Mouse (Mus musculus) heart, adult 2 months (tissue): ENCODE results near the gene Kif1a. TPM values are rescaled to one million over a fixed set of nuclear protein-coding genes. Genes with fewer than 3 reads are reported as not detected.

ENCODE experiments used
- DNase-seq, 2 experiments: peaks; one replicate each; pipeline ENCODE4 v3.0.0; 2021
- H3K27ac ChIP-seq: fragments of 200-600 bp; 2 replicates; pipeline ENCODE4 v1.8.1; 2022
- H3K27me3 ChIP-seq: fragments of 200-500 bp; 2 replicates; pipeline ENCODE4 v1.6.1; 2012; ENCODE audit warnings: mild to moderate bottlenecking, low read length, inconsistent platforms, mixed read lengths; ENCODE audit not compliant: control insufficient read depth, insufficient read depth
- H3K36me3 ChIP-seq: fragments of 200-500 bp; 2 replicates; pipeline ENCODE4 v1.6.1; 2012; ENCODE audit warnings: low read length, inconsistent platforms; ENCODE audit not compliant: control insufficient read depth, insufficient read depth
- H3K4me1 ChIP-seq: fragments of 200-500 bp; 2 replicates; pipeline ENCODE4 v1.6.1; 2011; ENCODE audit warnings: low read length; ENCODE audit not compliant: control insufficient read depth, insufficient read depth
- H3K4me3 ChIP-seq: fragments of 200-600 bp; 2 replicates; pipeline ENCODE4 v1.8.1; 2022
- H3K79me2 ChIP-seq: fragments of 200-500 bp; replicated peaks from 2 replicates; pipeline ENCODE4 v1.6.1; 2012; ENCODE audit warnings: mild to moderate bottlenecking, inconsistent platforms, low read length, moderate library complexity, mixed read lengths; ENCODE audit not compliant: control insufficient read depth, insufficient read depth
- H3K9ac ChIP-seq: fragments of 200-500 bp; 2 replicates; pipeline ENCODE4 v1.6.1; 2012; ENCODE audit warnings: low read depth, mild to moderate bottlenecking, control low read depth, inconsistent platforms, low read length, mixed read lengths
- CTCF ChIP-seq: fragments of 200-600 bp; IDR thresholded peaks from 2 replicates; pipeline ENCODE4 v1.8.1; 2022; ENCODE audit warnings: antibody characterized with exemption, mild to moderate bottlenecking, moderate library complexity
- EP300 ChIP-seq: fragments of 200-500 bp; IDR thresholded peaks from 2 replicates; pipeline ENCODE4 v1.6.1; 2011; ENCODE audit warnings: low read depth, low read length, control low read depth; ENCODE audit not compliant: insufficient read depth
- POLR2A ChIP-seq: fragments of 200-500 bp; IDR thresholded peaks from 2 replicates; pipeline ENCODE4 v1.6.1; 2011; ENCODE audit warnings: mild to moderate bottlenecking, low read depth, low read length, control low read depth; ENCODE audit not compliant: insufficient read depth
- WGBS: fragments of 180-500 bp; shearing (Covaris S2); methylation state at CpG from one replicate; pipeline ENCODE4 v1.1.7; 2018; 5-methylcytosine and 5-hydroxymethylcytosine counted together
- intact Hi-C: fragments of 180-260 bp; cut with DNase I; formaldehyde crosslinking; loops from one replicate; pipeline ENCODE4 v1.15.1; 2025
- polyA plus RNA-seq: library from polyadenylated mRNA; depleted of rRNA; stranded (reverse); fragments of >200 nt; gene quantifications from 2 replicates; pipeline ENCODE4 v1.2.3, GENCODE M21; 2012
- total RNA-seq, 2 experiments: library from RNA; stranded (reverse); gene quantifications; 2 replicates each; pipeline ENCODE4 v1.2.3; 2021

Kif1a gene
- total and polyA plus RNA-seq, 3 experiments: 1.2 to 2.0 (median 1.4) TPM

DNA sequence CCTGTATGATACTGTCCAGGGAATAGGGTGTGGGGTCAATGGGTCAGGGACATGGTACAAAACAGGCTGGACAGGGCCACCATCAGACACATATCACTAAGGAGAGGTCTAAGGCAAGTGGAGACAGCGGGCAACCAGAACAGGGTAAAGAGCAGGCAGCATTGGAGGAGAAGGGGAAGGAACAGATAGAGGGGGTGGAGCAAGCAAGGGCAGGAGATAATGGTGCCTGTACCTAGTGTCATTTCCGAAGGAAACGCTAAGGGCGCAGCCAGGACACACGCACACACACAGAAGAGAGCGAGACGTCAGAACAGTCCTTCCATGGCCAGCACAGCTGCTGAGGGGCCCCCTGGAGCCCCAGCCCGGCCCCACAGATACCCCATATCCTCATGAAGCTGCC, 75.2 kb downstream of the Kif1a start:
- Histone ChIP-seq H3K79me2 (no peaks in the 10 kb centered on the region), H3K27me3 (no peaks in the 10 kb centered on the region), H3K4me1 (no peaks in the 10 kb centered on the region), H3K4me3 (no peak overlapping the region), H3K9ac (no peak overlapping the region), H3K27ac (no peak overlapping the region), H3K36me3 (no peaks in the 10 kb centered on the region)
- DNase-seq: no peak
- no peak for TF ChIP-seq POLR2A
- no peak for TF ChIP-seq CTCF
- TF ChIP-seq EP300: no peak
- 77% methylated on average over 8 of the region's 8 CpGs for WGBS
- intact Hi-C loops: no loop called here

DNA sequence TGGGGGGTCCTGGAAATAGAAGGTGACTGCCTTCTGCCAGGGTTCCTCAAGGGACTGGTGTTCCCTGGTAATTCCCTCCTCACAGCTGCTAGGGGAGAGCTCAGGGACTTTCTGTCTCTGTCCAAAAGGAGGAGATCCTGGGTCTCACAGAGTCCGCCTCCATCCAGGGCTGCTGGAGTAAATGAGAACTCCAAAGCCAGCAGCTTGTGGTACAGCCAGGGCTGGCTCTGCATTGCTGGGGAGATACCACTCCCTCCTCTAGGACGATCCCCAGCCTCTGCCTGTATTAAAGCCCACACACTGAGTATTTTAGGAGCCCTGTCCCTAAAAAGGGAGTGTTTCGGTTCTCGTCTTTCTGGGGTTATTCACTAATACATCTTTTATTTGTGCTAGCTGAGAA, 81.1 kb downstream of the Kif1a start:
- 79% methylated on average over 4 of the region's 4 CpGs for WGBS
- intact Hi-C loops: no loop called here

DNA sequence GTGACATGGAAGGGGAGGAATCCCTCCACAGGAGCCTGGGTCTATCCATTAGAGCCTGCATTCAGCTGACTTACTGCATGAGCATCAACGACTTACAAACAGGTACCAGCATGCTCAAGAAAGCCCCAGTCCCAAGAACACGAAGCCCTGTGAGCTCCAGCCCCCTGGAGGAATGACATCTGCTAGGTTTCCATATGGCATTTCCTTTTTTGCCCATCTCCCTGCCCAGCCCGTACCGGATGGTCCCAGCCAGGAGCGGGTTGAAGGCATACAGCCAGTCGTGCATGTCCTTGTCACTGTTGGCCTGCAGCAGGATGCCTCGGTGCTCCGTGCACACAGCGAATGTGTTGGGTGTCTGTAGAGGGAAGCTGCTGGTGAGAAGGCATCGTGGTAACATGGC, 83.0 kb downstream of the Kif1a start:
- no peaks in the 10 kb centered on the region for H3K79me2 ChIP-seq
- no peak overlapping the region for H3K27ac ChIP-seq
- H3K36me3 ChIP-seq: no peaks in the 10 kb centered on the region
- intact Hi-C loops: no loop called here
- H3K9ac ChIP-seq: no peak overlapping the region
- TF ChIP-seq EP300 (no peak), POLR2A (no peak), CTCF (no peak)
- H3K27me3 ChIP-seq: no peaks in the 10 kb centered on the region
- 81% methylated on average over 10 of the region's 10 CpGs for WGBS
- no peaks in the 10 kb centered on the region for H3K4me1 ChIP-seq
- H3K4me3 ChIP-seq: no peak overlapping the region
- no peak for DNase-seq

More for the DNA sequence above, 81.1 kb downstream of the Kif1a start:
- no peak for TF ChIP-seq POLR2A
- TF ChIP-seq CTCF: no peak
- TF ChIP-seq EP300: no peak
- H3K27me3 ChIP-seq: no peaks in the 10 kb centered on the region
- H3K9ac ChIP-seq: no peak overlapping the region
- no peak overlapping the region for H3K27ac ChIP-seq
- no peak overlapping the region for H3K4me3 ChIP-seq
- no peaks in the 10 kb centered on the region for H3K4me1 ChIP-seq
- no peak for DNase-seq
- H3K79me2 ChIP-seq: no peaks in the 10 kb centered on the region
- H3K36me3 ChIP-seq: no peaks in the 10 kb centered on the region

DNA sequence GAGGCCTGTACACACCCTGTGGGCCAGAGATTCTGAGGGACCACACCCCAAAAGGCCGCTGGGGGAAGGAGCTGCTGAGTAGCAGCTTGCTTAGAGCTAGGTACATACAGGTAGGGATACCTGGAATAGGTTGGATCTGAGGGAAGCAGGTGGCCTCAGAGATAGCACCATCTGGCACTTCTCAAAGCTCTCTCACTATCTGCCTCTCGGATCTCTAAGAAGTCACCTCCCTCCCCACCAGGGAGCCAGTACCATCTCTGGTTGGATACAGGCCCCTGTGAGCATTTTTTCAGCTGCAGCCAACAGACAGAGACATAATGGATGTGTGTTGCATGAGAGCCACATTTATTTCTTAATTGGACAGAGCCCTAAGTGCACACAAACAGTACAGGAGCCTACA, 86.6 kb downstream of the Kif1a start:
- peaks cover 1% of the 10 kb centered on the region; the same call in 1 of the 2 replicates for H3K4me1 ChIP-seq
- WGBS: 71% methylated on average over 2 of the region's 2 CpGs

DNA sequence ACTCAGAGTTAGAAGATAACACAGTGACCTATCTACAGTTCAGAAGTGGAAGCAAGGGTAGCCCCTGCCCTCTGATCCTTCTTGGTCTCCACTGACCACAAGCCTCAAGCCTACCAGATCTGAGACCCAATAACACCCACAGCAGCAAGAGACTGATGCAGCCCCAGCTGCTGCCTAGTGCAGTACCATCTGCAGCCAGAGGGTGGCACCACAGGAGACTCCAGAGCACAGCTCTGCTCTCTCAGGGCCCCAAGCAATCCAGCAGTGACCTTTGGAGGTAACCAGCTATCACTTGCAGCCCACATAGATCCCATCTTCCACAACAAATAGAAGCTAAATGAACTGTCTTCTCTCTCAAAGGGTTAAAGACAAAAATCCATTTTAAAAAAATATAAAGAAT, 87.3 kb downstream of the Kif1a start:
- peak; percentile 63 to 83 for DNase-seq
- Histone ChIP-seq H3K27ac (no peak overlapping the region), H3K36me3 (no peaks in the 10 kb centered on the region), H3K9ac (no peak overlapping the region), H3K79me2 (no peaks in the 10 kb centered on the region), H3K4me1 (peaks cover 1% of the 10 kb centered on the region; the same call in 1 of the 2 replicates), H3K4me3 (no peak overlapping the region), H3K27me3 (no peaks in the 10 kb centered on the region)
- TF ChIP-seq EP300 (no peak), CTCF (peak; percentile 99; the same call in 1 of the 2 replicates)
- intact Hi-C loops: loop anchor here (5.0 kb wide), 1 partner anchor 58 kb away; no protein-coding TSS in a partner anchor

More for the DNA sequence above, 86.6 kb downstream of the Kif1a start:
- H3K4me3 ChIP-seq: no peak overlapping the region
- H3K9ac ChIP-seq: no peak overlapping the region
- TF ChIP-seq POLR2A (no peak), EP300 (no peak), CTCF (no peak)
- DNase-seq: no peak
- no peaks in the 10 kb centered on the region for H3K79me2 ChIP-seq
- no peak overlapping the region for H3K27ac ChIP-seq
- H3K27me3 ChIP-seq: no peaks in the 10 kb centered on the region
- intact Hi-C loops: no loop called here
- no peaks in the 10 kb centered on the region for H3K36me3 ChIP-seq

DNA sequence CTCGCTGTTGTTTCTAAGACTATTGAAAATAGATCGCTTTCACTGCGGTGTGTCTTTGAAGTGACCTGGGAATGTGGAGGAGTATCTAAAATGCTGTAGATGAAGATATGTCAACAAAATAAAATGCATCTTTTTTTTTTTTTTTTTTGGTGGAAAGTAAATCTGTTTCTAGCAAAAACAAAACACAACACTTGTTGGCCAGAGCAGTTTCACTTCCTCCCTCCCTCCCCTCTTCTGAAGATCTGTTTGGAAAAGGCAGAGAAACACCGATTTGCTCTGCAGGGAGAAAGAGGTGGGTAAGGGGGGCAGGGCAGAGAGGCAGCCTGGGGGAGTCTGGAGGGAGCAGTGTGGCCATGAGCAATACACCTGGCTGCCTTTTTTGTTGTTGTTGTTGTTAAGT, 88.4 kb downstream of the Kif1a start:
- H3K4me3 ChIP-seq: no peak overlapping the region
- no peaks in the 10 kb centered on the region for H3K79me2 ChIP-seq
- no peaks in the 10 kb centered on the region for H3K36me3 ChIP-seq
- intact Hi-C loops: loop anchor here (5.0 kb wide), 1 partner anchor 59 kb away; no protein-coding TSS in a partner anchor
- 79% methylated on average over 4 of the region's 4 CpGs for WGBS
- no peaks in the 10 kb centered on the region for H3K27me3 ChIP-seq
- no peak overlapping the region for H3K9ac ChIP-seq
- no peak overlapping the region for H3K27ac ChIP-seq
- H3K4me1 ChIP-seq: peaks cover 1% of the 10 kb centered on the region; the same call in 1 of the 2 replicates
- TF ChIP-seq EP300: no peak
- TF ChIP-seq POLR2A: no peak
- no peak for TF ChIP-seq CTCF
- no peak for DNase-seq
